In the genomic region with DNA sequence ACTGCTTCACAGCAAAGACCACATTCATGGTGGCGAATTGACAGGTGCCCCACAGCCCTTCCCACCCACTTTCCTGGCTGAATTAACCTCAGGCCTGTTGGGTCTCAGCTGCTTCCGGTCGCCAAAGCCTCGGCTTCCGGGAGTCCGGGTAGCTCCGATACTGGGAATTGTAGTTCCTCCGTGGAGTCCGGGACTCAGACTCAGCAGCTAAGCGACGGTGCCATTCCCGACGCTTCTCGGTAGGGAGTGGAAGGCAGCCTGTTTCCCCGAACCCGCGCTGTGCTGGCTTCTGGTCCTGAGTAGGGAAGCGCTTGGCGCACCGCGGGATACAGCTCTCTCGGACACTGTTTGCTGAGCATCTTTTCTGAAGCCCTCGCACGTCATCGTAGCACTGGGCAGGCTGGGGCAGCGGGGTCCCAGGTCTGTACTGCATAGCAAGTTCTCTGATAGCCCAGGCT, we compare ENCODE assay signal across 8 mouse cellular contexts. TPM values are rescaled to one million over a fixed set of nuclear protein-coding genes. Genes with fewer than 3 reads are reported as not detected.
DNase-seq lines count a peak whose midpoint lies in the region; ATAC-seq and TF ChIP-seq lines count a peak whose summit lies in the region.

No protein-coding gene starts in this region.

- peak; percentile 93 for ATAC-seq in embryonic facial prominence, embryonic 15.5 days (ENCODE audit: insufficient number of reproducible peaks, low FRiP score, low TSS enrichment, low read depth)
- ATAC-seq in kidney, embryonic 14.5 days (ENCODE audit: low FRiP score, low TSS enrichment) = peak; percentile 92
- peak; percentile 87 for ATAC-seq in limb, embryonic 15.5 days (ENCODE audit: insufficient number of reproducible peaks, low FRiP score, low TSS enrichment, low read depth)

- no peaks in the 10 kb centered on the region for H3K27me3 ChIP-seq in embryonic facial prominence, embryonic 15.5 days
- H3K27me3 ChIP-seq in kidney, embryonic 14.5 days (ENCODE audit: control insufficient read depth, insufficient read depth, low read length) = no peaks in the 10 kb centered on the region
- no peaks in the 10 kb centered on the region for H3K27me3 ChIP-seq in limb, embryonic 15.5 days

- no peaks in the 10 kb centered on the region for H3K4me1 ChIP-seq in bone marrow, adult 2 months (ENCODE audit: control insufficient read depth, insufficient read depth, low read length)
- H3K4me1 ChIP-seq in embryonic facial prominence, embryonic 15.5 days = peaks cover 5% of the 10 kb centered on the region
- H3K4me1 ChIP-seq in kidney, embryonic 14.5 days (ENCODE audit: control insufficient read depth, insufficient read depth, low read length) = 0 out of 2 replicates have a peak, but pooled peaks cover 2% of the 10 kb centered on the region
- peaks cover 7% of the 10 kb centered on the region; the same call in 1 of the 2 replicates for H3K4me1 ChIP-seq in limb, embryonic 15.5 days

- under 1% methylated on average over 26 of the region's 26 CpGs for WGBS in bone marrow, adult 2 months
- 0% methylated on average over 26 of the region's 26 CpGs for WGBS in embryonic facial prominence, embryonic 15.5 days
- 0% methylated on average over 26 of the region's 26 CpGs for WGBS in kidney, embryonic 14.5 days
- WGBS in limb, embryonic 15.5 days = under 1% methylated on average over 26 of the region's 26 CpGs

- H3K9me3 ChIP-seq in embryonic facial prominence, embryonic 15.5 days (replicated peaks) = no peaks in the 10 kb centered on the region
- H3K9me3 ChIP-seq in kidney, embryonic 14.5 days (ENCODE audit: control insufficient read depth, low read length) = no peaks in the 10 kb centered on the region
- no peaks in the 10 kb centered on the region for H3K9me3 ChIP-seq in limb, embryonic 15.5 days

- TF ChIP-seq CTCF in bone marrow, adult 2 months (IDR thresholded peaks at IDR 0.05; ENCODE audit: control insufficient read depth, insufficient read depth, low read length) = no peak; the same call in 1 of the 2 replicates

- peak overlapping the region; percentile 65 for H3K9ac ChIP-seq in embryonic facial prominence, embryonic 15.5 days
- peak overlapping the region; percentile 59 for H3K9ac ChIP-seq in kidney, embryonic 14.5 days (ENCODE audit: low read depth, low read length)
- peak overlapping the region; percentile 60 for H3K9ac ChIP-seq in limb, embryonic 15.5 days

- peak overlapping the region; percentile 76 for H3K4me3 ChIP-seq in bone marrow, adult 2 months (replicated peaks; ENCODE audit: control insufficient read depth, low read depth, low read length)
- H3K4me3 ChIP-seq in embryonic facial prominence, embryonic 15.5 days (replicated peaks) = peak overlapping the region; percentile 77
- peak overlapping the region; percentile 52 for H3K4me3 ChIP-seq in kidney, embryonic 14.5 days (ENCODE audit: low read length)
- H3K4me3 ChIP-seq in limb, embryonic 15.5 days = peak overlapping the region; percentile 72

- H3K27ac ChIP-seq in bone marrow, adult 2 months (ENCODE audit: control insufficient read depth, insufficient read depth, low read depth, low read length, poor library complexity) = peak overlapping the region; percentile 66
- peak overlapping the region; percentile 95 for H3K27ac ChIP-seq in embryonic facial prominence, embryonic 15.5 days (replicated peaks)
- H3K27ac ChIP-seq in kidney, embryonic 14.5 days (ENCODE audit: low read depth, low read length) = peak overlapping the region; percentile 76
- peak overlapping the region; percentile 92 for H3K27ac ChIP-seq in limb, embryonic 15.5 days

- H3K36me3 ChIP-seq in embryonic facial prominence, embryonic 15.5 days = peaks cover 9% of the 10 kb centered on the region; the same call in 1 of the 2 replicates
- no peaks in the 10 kb centered on the region for H3K36me3 ChIP-seq in kidney, embryonic 14.5 days (ENCODE audit: control insufficient read depth, insufficient read depth, low read length)
- H3K36me3 ChIP-seq in limb, embryonic 15.5 days = peaks cover 4% of the 10 kb centered on the region; the same call in 1 of the 2 replicates

- TF ChIP-seq POLR2A in bone marrow, adult 2 months (IDR thresholded peaks at IDR 0.05; ENCODE audit: borderline replicate concordance, control insufficient read depth, low read depth, low read length) = peak; percentile 69; the same call in 1 of the 2 replicates

- peak overlapping the region; percentile 86 for H3K4me2 ChIP-seq in embryonic facial prominence, embryonic 15.5 days (replicated peaks)
- peak overlapping the region; percentile 75 for H3K4me2 ChIP-seq in kidney, embryonic 14.5 days (replicated peaks; ENCODE audit: low read depth, low read length)
- peak overlapping the region; percentile 73 for H3K4me2 ChIP-seq in limb, embryonic 15.5 days

- peak; percentile 93 for DNase-seq in 416B (ENCODE audit: low read depth)
- peak; percentile 84 to 87 for DNase-seq in heart, adult 9 months (ENCODE audit: low spot score in 2 of 2)
- peak; percentile 50 to 71 for DNase-seq in monocyte, adult 2 months (ENCODE audit: low read depth in 1 of 2, low spot score in 2 of 2)
- peak; percentile 79 to 84 for DNase-seq in spleen, postnatal 36 days (ENCODE audit: low spot score in 2 of 2)

RNA-seq across cellular contexts. Expression of a gene that starts 0.5 kb away (rescaled TPM):
- 11.8 and 20.1 TPM in 2 replicates for polyA plus RNA-seq in bone marrow, adult 2 months (2011; ENCODE audit: insufficient read depth, insufficient read length, low replicate concordance, missing spikeins)
- polyA plus RNA-seq in embryonic facial prominence, embryonic 15.5 days (2015; fragmentation: Nextera tagmentation; extraction: Ambion mirVana) = 41.0 and 46.1 TPM in 2 replicates
- polyA plus RNA-seq in kidney, embryonic 14.5 days (2014; fragmentation: Nextera tagmentation; extraction: Ambion mirVana) = 24.3 and 33.0 TPM in 2 replicates
- polyA plus RNA-seq in limb, embryonic 15.5 days (2015; fragmentation: Nextera tagmentation; extraction: Ambion mirVana) = 35.8 and 37.0 TPM in 2 replicates

RNA-seq across cellular contexts. Expression of a gene that starts 46.6 kb away (rescaled TPM):
- polyA plus RNA-seq in bone marrow, adult 2 months (2011; ENCODE audit: insufficient read depth, insufficient read length, low replicate concordance, missing spikeins) = 14.6 and 22.2 TPM in 2 replicates
- polyA plus RNA-seq in embryonic facial prominence, embryonic 15.5 days (2015; fragmentation: Nextera tagmentation; extraction: Ambion mirVana) = 22.0 and 26.1 TPM in 2 replicates
- 9.4 and 18.1 TPM in 2 replicates for polyA plus RNA-seq in kidney, embryonic 14.5 days (2014; fragmentation: Nextera tagmentation; extraction: Ambion mirVana)
- polyA plus RNA-seq in limb, embryonic 15.5 days (2015; fragmentation: Nextera tagmentation; extraction: Ambion mirVana) = 21.0 and 24.7 TPM in 2 replicates

Comparison
In these comparisons a context has a peak if more than half of its experiments do, and no peak if none do; other contexts are left out.
1. Peak in every context shown above with its lines: DNase-seq, ATAC-seq, H3K4me3 ChIP-seq and H3K27ac ChIP-seq.